ENCODE assay signal across 8 mouse cellular contexts in genomic region chr8:57513178-57513661, GRCm38 (mm10). TPM values are rescaled to one million over a fixed set of nuclear protein-coding genes. Genes with fewer than 3 reads are reported as not detected.
DNase-seq lines count a peak whose midpoint lies in the region; ATAC-seq and TF ChIP-seq lines count a peak whose summit lies in the region.
"Not testable (repeated sequence)": the region's sequence is repeated elsewhere in the genome, so short reads cannot be mapped to it uniquely, and the experiment has no call there.
"Had no signal": no experiment of that assay in that cellular context is flagged by ENCODE, and none has a peak within 500 bp of the region (broad histone marks: within the 10 kb centered on the region; RNA-seq: fewer than 3 reads in every experiment).

No protein-coding gene starts in this region.

- H3K4me2 ChIP-seq in forebrain, embryonic 13.5 days = peak overlapping the region; percentile 69
- peak overlapping the region; percentile 66 for H3K4me2 ChIP-seq in heart, postnatal 0 days (ENCODE audit: low read depth, low read length)
- H3K4me2 ChIP-seq in liver, embryonic 13.5 days = peak overlapping the region; percentile 80
- peak overlapping the region; percentile 77 for H3K4me2 ChIP-seq in midbrain, embryonic 12.5 days (replicated peaks)

- DNase-seq in heart, postnatal 0 days (ENCODE audit: low spot score); kidney, adult 2 months; liver, embryonic 13.5 days: not testable (repeated sequence)

- not testable (repeated sequence) for TF ChIP-seq CTCF in bone marrow macrophage, adult 2 months (IDR thresholded peaks at IDR 0.05; ENCODE audit: low read depth, low read length); heart, postnatal 0 days (IDR thresholded peaks at IDR 0.05; ENCODE audit: low read depth); kidney, adult 2 months (conservative IDR thresholded peaks at IDR 0.05; ENCODE audit: insufficient read depth, insufficient read length, low read depth, low read length); small intestine, adult 2 months (IDR thresholded peaks at IDR 0.05; ENCODE audit: extremely low read depth, insufficient read length, insufficient replicate concordance, low read depth, low read length)

- WGBS in forebrain, embryonic 13.5 days = 21% methylated on average over 10 of the region's 10 CpGs
- 9% methylated on average over 9 of the region's 10 CpGs for WGBS in heart, postnatal 0 days
- WGBS in kidney, adult 2 months = 13% methylated on average over 10 of the region's 10 CpGs
- 3% methylated on average over 10 of the region's 10 CpGs for WGBS in liver, embryonic 13.5 days (ENCODE audit: insufficient replicate concordance)
- 24% methylated on average over 10 of the region's 10 CpGs for WGBS in midbrain, embryonic 12.5 days
- 1% methylated on average over 10 of the region's 10 CpGs for WGBS in small intestine, adult 2 months

- H3K36me3 ChIP-seq in forebrain, embryonic 13.5 days (ENCODE audit: poor library complexity, severe bottlenecking) = peaks cover 14% of the 10 kb centered on the region
- H3K36me3 ChIP-seq in heart, postnatal 0 days (replicated peaks; ENCODE audit: control insufficient read depth, insufficient read depth, low read length) = peaks cover 33% of the 10 kb centered on the region
- H3K36me3 ChIP-seq in kidney, adult 2 months (ENCODE audit: control insufficient read depth, insufficient read depth, low read length) = not testable (repeated sequence)
- H3K36me3 ChIP-seq in liver, embryonic 13.5 days = peaks cover 48% of the 10 kb centered on the region
- peaks cover 16% of the 10 kb centered on the region for H3K36me3 ChIP-seq in midbrain, embryonic 12.5 days
- H3K36me3 ChIP-seq in small intestine, adult 2 months (ENCODE audit: control insufficient read depth, insufficient read depth, low read length) = peaks cover 18% of the 10 kb centered on the region

- H3K4me3 ChIP-seq in bone marrow macrophage, adult 2 months (ENCODE audit: insufficient read depth, low read length) = peak overlapping the region; percentile 71
- H3K4me3 ChIP-seq in forebrain, embryonic 13.5 days = peak overlapping the region; percentile 89
- H3K4me3 ChIP-seq in heart, postnatal 0 days (ENCODE audit: low read depth, low read length) = peak overlapping the region; percentile 89
- H3K4me3 ChIP-seq in kidney, adult 2 months (ENCODE audit: insufficient read depth, low read depth, low read length) = peak overlapping the region; percentile 72
- H3K4me3 ChIP-seq in liver, embryonic 13.5 days (replicated peaks) = peak overlapping the region; percentile 95
- H3K4me3 ChIP-seq in midbrain, embryonic 12.5 days = peak overlapping the region; percentile 85
- peak overlapping the region; percentile 94 for H3K4me3 ChIP-seq in small intestine, adult 2 months (ENCODE audit: low read depth, low read length)

- H3K27ac ChIP-seq in bone marrow macrophage, adult 2 months (ENCODE audit: insufficient read depth, low read depth, low read length) = peak overlapping the region; percentile 69
- not testable (repeated sequence) for H3K27ac ChIP-seq in forebrain, embryonic 13.5 days; heart, postnatal 0 days (ENCODE audit: low read depth); kidney, adult 2 months (ENCODE audit: insufficient read depth, low read depth, low read length); midbrain, embryonic 12.5 days (replicated peaks); small intestine, adult 2 months (ENCODE audit: insufficient read depth, low read depth, low read length)
- H3K27ac ChIP-seq in liver, embryonic 13.5 days = peak overlapping the region; percentile 100

- H3K9ac ChIP-seq in forebrain, embryonic 13.5 days = peak overlapping the region; percentile 99
- H3K9ac ChIP-seq in heart, postnatal 0 days (replicated peaks; ENCODE audit: low read depth, low read length) = peak overlapping the region; percentile 99
- H3K9ac ChIP-seq in liver, embryonic 13.5 days = peak overlapping the region; percentile 100
- peak overlapping the region; percentile 97 for H3K9ac ChIP-seq in midbrain, embryonic 12.5 days (replicated peaks)

- H3K27me3 ChIP-seq in forebrain, embryonic 13.5 days; heart, postnatal 0 days (ENCODE audit: control insufficient read depth, insufficient read depth, low read length); kidney, adult 2 months (replicated peaks; ENCODE audit: control insufficient read depth, insufficient read depth, low read length); liver, embryonic 13.5 days; midbrain, embryonic 12.5 days; small intestine, adult 2 months (ENCODE audit: control insufficient read depth, insufficient read depth, low read length): not testable (repeated sequence)

- not testable (repeated sequence) for ATAC-seq in forebrain, embryonic 13.5 days; heart, postnatal 0 days (ENCODE audit: insufficient read depth, low read depth); liver, embryonic 13.5 days (ENCODE audit: low read depth); midbrain, embryonic 12.5 days (ENCODE audit: low FRiP score, low read depth)

- not testable (repeated sequence) for TF ChIP-seq EP300 in heart, postnatal 0 days (IDR thresholded peaks at IDR 0.05; ENCODE audit: low read depth)

- not testable (repeated sequence) for TF ChIP-seq POLR2A in bone marrow macrophage, adult 2 months (IDR thresholded peaks at IDR 0.05; ENCODE audit: borderline replicate concordance, low read depth, low read length); kidney, adult 2 months (IDR thresholded peaks at IDR 0.05; ENCODE audit: low read depth, low read length); small intestine, adult 2 months (IDR thresholded peaks at IDR 0.05; ENCODE audit: low read depth, low read length)

- H3K4me1 ChIP-seq in bone marrow macrophage, adult 2 months (ENCODE audit: control insufficient read depth, insufficient read depth, low read length); heart, postnatal 0 days (ENCODE audit: control insufficient read depth, insufficient read depth); kidney, adult 2 months (ENCODE audit: control insufficient read depth, insufficient read depth, low read length); small intestine, adult 2 months (ENCODE audit: control insufficient read depth, insufficient read depth, insufficient read length, low read length): not testable (repeated sequence)
- H3K4me1 ChIP-seq in forebrain, embryonic 13.5 days = peaks cover 19% of the 10 kb centered on the region; the same call in 1 of the 2 replicates
- peaks cover 31% of the 10 kb centered on the region for H3K4me1 ChIP-seq in liver, embryonic 13.5 days (replicated peaks)
- peaks cover 11% of the 10 kb centered on the region for H3K4me1 ChIP-seq in midbrain, embryonic 12.5 days

- not testable (repeated sequence) for H3K9me3 ChIP-seq in forebrain, embryonic 13.5 days (replicated peaks); heart, postnatal 0 days (replicated peaks; ENCODE audit: control insufficient read depth, low read length); liver, embryonic 13.5 days (replicated peaks); midbrain, embryonic 12.5 days

RNA-seq across cellular contexts. Expression of gene Hmgb2, which starts 1.5 kb away (rescaled TPM):
- polyA plus RNA-seq in bone marrow macrophage, adult 2 months (2012; ENCODE audit: insufficient read depth, insufficient read length, missing spikeins) = 55.6 and 95.1 TPM in 2 replicates
- 482 and 552 TPM in 2 replicates for polyA plus RNA-seq in forebrain, embryonic 13.5 days (2015; fragmentation: Nextera tagmentation; extraction: Ambion mirVana)
- total RNA-seq in heart, postnatal 0 days (2014; rRNA removed; ENCODE audit: low replicate concordance) = 22.1 and 25.6 TPM in 2 replicates
- 123 and 145 TPM in 2 replicates for polyA plus RNA-seq in heart, postnatal 0 days (2015; fragmentation: Nextera tagmentation; extraction: Ambion mirVana)
- polyA plus RNA-seq in kidney, adult 2 months (2012; rRNA removed) = 4.2 and 6.8 TPM in 2 replicates
- 404 and 474 TPM in 2 replicates for polyA plus RNA-seq in liver, embryonic 13.5 days (2015; fragmentation: Nextera tagmentation; extraction: Ambion mirVana)
- polyA plus RNA-seq in midbrain, embryonic 12.5 days (2016; fragmentation: Nextera tagmentation; extraction: Ambion mirVana) = 531 and 557 TPM in 2 replicates
- 3.7 and 7.9 TPM in 2 replicates for polyA plus RNA-seq in small intestine, adult 2 months (2012; rRNA removed)

RNA-seq across cellular contexts. Expression of gene Sap30, which starts 25.6 kb away (rescaled TPM):
- 47.8 and 50.9 TPM in 2 replicates for polyA plus RNA-seq in bone marrow macrophage, adult 2 months (2012; ENCODE audit: insufficient read depth, insufficient read length, missing spikeins)
- 96.4 and 106 TPM in 2 replicates for polyA plus RNA-seq in forebrain, embryonic 13.5 days (2015; fragmentation: Nextera tagmentation; extraction: Ambion mirVana)
- total RNA-seq in heart, postnatal 0 days (2014; rRNA removed; ENCODE audit: low replicate concordance) = 57.2 and 106 TPM in 2 replicates
- 36.7 and 37.7 TPM in 2 replicates for polyA plus RNA-seq in heart, postnatal 0 days (2015; fragmentation: Nextera tagmentation; extraction: Ambion mirVana)
- polyA plus RNA-seq in kidney, adult 2 months (2012; rRNA removed) = 26.6 and 35.1 TPM in 2 replicates
- polyA plus RNA-seq in liver, embryonic 13.5 days (2015; fragmentation: Nextera tagmentation; extraction: Ambion mirVana) = 14.5 and 14.7 TPM in 2 replicates
- polyA plus RNA-seq in midbrain, embryonic 12.5 days (2016; fragmentation: Nextera tagmentation; extraction: Ambion mirVana) = 115 and 116 TPM in 2 replicates
- 12.2 and 17.9 TPM in 2 replicates for polyA plus RNA-seq in small intestine, adult 2 months (2012; rRNA removed)

RNA-seq across cellular contexts. Expression of gene Scrg1, which starts 57.5 kb away (rescaled TPM):
- not detected in 2 replicates for polyA plus RNA-seq in bone marrow macrophage, adult 2 months (2012; ENCODE audit: insufficient read depth, insufficient read length, missing spikeins)
- polyA plus RNA-seq in forebrain, embryonic 13.5 days (2015; fragmentation: Nextera tagmentation; extraction: Ambion mirVana) = 0.89 and 0.92 TPM in 2 replicates
- total RNA-seq in heart, postnatal 0 days (2014; rRNA removed; ENCODE audit: low replicate concordance) = not detected in 2 replicates
- polyA plus RNA-seq in heart, postnatal 0 days (2015; fragmentation: Nextera tagmentation; extraction: Ambion mirVana) = 0.40 and 0.47 TPM in 2 replicates
- polyA plus RNA-seq in kidney, adult 2 months (2012; rRNA removed) = 0.68 and 1.2 TPM in 2 replicates
- polyA plus RNA-seq in liver, embryonic 13.5 days (2015; fragmentation: Nextera tagmentation; extraction: Ambion mirVana) = 0.15 TPM in 1 of 2 replicates, not detected in the other
- polyA plus RNA-seq in midbrain, embryonic 12.5 days (2016; fragmentation: Nextera tagmentation; extraction: Ambion mirVana) = 0.69 TPM in 1 of 2 replicates, not detected in the other
- polyA plus RNA-seq in small intestine, adult 2 months (2012; rRNA removed) = not detected in 2 replicates
- total RNA-seq: heart, postnatal 10 days had no signal
